Mouse (Mus musculus): Measurements from ENCODE around the gene Tbc1d19.
A peak's percentile ranks its signal among the peaks of the same experiment; 100 is the strongest.

Tbc1d19 gene

DNA sequence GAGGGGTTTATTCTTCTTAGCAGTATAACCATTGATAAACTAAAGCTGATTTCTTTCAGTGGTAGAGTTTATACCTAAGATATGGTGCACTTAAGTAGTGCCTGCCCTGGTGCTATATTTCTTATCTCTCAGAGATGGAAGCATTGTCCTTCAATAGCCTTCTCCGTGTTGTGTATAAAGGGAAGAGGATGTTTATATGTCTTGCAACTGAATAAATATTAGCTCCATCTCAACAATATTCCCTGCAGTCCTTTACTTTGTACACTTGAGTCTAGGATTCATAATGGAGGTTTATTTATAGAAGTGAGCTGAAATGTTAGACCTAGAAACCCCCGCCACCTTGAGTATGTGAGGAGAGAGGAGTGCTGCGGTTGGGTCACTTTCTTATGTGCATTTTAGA, 93.4 kb downstream of the Tbc1d19 start:
- DNase-seq (ENCODE audit: low read depth, low spot score), result no peak

GRCm38 (mm10) chr5:53909201-53909600, 99.8 kb downstream of the Tbc1d19 start:
- DNase-seq (ENCODE audit: low read depth, low spot score), result no peak

DNA sequence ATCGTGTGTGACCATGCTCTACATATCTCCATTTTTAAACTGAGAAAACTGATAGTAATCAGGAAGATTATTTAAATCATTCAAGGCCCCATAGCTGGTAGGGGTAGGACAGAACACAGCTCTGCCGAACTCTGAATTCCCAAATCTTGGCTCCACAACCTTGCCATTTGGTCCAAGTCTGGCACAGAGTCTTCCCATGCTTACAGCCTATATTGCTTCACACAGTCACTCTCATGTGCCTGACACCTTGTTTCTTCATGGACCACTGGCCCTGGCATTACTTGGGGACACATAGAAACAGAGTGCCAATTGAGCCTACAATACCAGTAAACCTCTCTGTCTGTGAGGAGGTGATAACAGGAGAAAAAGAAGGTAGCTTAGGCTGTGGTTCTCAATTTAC, 111.0 kb downstream of the Tbc1d19 start:
- DNase-seq (ENCODE audit: low read depth, low spot score), result no peak

DNA sequence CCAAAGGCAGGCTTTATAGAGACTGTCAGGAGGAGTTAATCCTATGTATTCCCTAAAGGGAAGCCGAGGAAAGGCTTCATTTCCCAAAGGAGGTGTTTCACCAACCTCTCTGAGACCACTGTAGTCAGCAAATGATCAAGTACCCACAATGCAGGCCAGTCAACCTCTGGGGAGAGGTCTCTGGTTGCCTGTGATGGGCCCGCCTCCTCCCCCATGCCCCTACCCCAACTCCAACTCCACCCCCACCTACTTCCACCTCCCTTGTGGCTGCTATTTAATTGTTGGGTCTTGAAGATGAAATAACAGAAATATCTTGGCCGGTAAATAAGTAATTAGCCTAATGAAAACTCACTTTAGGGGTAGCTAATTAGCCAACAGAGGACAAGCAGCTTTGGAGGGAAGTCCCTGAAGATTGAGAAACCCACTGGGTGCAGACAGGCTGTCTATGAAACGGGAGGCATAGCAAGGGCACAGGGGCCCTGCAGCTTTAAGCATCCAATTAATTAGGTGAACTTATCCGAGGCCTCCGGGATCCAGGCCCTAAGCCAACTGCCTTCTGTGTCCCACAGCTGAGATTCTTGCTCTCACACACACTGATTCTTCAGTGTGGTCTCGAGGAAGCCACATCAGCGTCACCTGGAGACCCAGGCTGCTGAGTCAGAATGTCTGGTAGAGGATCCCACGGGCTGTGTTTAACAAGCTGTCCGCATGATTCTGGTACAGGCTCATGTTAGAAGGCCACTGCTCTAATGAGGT, 112.9 kb downstream of the Tbc1d19 start:
- no peak for DNase-seq (ENCODE audit: low read depth, low spot score)

DNA sequence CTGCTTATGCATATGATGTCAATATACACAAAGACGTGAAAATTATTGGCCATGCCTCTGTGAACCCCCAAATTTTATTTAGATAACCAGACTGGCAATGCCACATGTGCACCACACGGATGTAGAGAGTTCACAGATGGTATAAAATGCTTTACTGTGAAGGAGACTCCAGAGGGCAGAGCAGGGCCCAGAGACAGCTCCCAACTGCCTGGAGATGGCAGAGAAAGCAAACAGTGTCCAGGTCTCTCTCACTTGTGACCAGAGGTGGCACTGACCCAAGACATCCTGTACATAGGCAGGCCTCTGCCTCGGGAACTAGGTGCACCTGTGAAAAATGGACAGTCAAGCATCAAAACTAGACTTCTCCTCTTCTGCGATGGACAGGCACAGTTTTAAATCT, 114.6 kb downstream of the Tbc1d19 start:
- DNase-seq (ENCODE audit: low read depth, low spot score), result no peak

- no peak for DNase-seq (ENCODE audit: low read depth, low spot score)
Measured at GRCm38 (mm10) chr5:53926301-53926855, 117.0 kb downstream of the Tbc1d19 start.

DNA sequence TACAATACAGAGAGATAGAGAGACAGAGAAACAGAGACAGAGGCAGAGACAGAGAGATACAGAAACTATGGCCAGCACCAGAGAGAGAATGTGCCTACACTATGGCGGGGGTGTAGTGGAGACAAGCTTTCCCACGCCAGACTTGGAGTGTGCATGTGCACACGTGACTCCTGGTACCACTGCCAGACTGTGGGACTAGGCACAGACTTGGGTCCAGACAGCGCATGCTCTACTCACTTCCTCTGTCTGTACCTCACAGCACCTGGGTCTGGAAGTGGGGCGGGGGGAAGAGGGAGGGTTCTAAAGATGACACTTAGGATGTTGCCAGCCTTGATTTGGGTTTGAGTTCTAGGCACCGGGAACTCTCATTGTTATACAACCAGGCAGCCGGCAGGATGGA, 118.5 kb downstream of the Tbc1d19 start:
- no peak for DNase-seq (ENCODE audit: low read depth, low spot score)

DNA sequence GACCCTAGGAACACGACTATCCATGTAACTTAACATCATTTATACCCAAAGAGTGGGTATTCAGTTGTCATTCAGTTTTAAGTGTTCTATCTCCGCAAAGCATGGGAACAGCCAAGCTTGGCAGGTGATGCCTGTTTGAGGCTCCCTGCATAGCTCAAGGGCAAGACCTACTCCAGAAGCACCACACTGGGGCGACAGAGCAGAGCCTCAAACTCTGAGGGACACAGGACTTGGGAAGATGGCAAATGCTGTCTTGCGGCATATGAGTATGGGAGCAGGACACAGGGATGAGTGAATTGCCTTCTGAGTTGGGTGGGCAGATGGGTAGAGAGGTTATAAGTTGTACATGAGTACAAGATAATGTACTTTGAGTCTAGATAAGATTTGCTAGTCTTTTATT, 119.1 kb downstream of the Tbc1d19 start:
- DNase-seq (ENCODE audit: low read depth, low spot score), result no peak

DNA sequence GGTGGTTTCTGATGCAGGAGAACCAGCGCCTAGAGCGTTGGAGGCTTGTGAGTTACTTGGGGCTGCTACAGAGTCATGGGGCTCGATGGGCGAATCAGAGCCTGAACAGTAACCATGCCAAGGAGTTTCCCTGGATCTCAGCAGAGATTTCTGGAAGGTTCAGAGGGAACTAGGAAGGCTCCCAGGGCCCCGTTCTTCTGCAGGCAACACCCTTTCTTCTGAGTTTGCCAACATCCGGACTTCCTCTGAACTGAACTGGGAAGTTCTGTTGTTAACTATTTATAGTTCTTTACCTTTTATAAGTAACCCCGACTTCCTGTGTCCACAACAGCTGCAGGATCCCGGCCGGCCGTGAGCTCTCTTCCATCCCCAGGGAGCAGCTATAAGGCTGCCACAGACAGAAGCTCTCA, 119.8 kb downstream of the Tbc1d19 start:
- DNase-seq (ENCODE audit: low read depth, low spot score), result no peak

GRCm38 (mm10) chr5:53929814-53930213, 120.4 kb downstream of the Tbc1d19 start:
- DNase-seq (ENCODE audit: low read depth, low spot score), result no peak

GRCm38 (mm10) chr5:53931011-53931410, 121.6 kb downstream of the Tbc1d19 start:
- DNase-seq (ENCODE audit: low read depth, low spot score), result peak; percentile 62

- no peak for DNase-seq (ENCODE audit: low read depth, low spot score)
Measured at GRCm38 (mm10) chr5:53933628-53934027, 124.2 kb downstream of the Tbc1d19 start.

DNA sequence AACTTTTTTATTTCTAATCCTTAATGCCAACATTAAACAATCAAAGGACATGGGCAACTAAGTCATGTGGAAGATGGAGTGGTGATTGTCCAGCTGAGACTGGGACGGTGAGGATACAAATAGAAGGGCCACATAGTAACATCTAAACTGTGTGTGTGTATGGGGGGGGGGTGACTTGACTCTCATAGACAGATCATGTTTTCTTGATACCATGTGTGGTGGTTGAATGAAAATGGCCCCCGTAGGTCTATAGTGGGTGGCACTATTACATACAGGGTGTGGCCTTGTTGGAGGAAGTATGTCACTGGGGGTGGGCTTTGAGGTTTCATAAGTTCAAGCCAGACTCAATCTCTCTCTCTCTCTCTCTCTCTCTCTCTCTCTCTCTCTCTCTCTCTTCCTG, 124.6 kb downstream of the Tbc1d19 start:
- DNase-seq (ENCODE audit: low read depth, low spot score), result no peak

DNA sequence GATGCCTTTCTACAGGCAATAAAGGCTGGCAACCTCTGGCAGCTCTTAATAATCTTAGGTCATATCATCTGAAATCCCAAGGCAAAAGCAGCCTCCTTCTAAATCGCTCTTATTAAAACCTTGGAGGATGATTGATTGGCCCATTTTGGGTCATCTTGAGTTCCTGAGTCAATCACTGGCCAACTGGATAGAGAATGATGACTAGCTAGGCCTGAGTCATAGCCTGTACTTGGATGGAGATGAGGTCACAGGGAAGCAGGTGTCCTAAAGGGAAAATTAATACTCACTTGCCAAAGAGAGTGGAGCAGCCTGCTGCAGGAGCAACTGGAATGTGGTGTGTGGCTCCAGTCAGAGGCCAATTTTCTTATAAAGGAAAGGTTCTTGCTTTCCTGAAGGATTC, 125.4 kb downstream of the Tbc1d19 start:
- DNase-seq (ENCODE audit: low read depth, low spot score), result no peak

- no peak for DNase-seq (ENCODE audit: low read depth, low spot score)
Measured at GRCm38 (mm10) chr5:53937187-53937586, 127.8 kb downstream of the Tbc1d19 start.

GRCm38 (mm10) chr5:53939026-53939425, 129.6 kb downstream of the Tbc1d19 start:
- DNase-seq (ENCODE audit: low read depth, low spot score), result no peak

DNA sequence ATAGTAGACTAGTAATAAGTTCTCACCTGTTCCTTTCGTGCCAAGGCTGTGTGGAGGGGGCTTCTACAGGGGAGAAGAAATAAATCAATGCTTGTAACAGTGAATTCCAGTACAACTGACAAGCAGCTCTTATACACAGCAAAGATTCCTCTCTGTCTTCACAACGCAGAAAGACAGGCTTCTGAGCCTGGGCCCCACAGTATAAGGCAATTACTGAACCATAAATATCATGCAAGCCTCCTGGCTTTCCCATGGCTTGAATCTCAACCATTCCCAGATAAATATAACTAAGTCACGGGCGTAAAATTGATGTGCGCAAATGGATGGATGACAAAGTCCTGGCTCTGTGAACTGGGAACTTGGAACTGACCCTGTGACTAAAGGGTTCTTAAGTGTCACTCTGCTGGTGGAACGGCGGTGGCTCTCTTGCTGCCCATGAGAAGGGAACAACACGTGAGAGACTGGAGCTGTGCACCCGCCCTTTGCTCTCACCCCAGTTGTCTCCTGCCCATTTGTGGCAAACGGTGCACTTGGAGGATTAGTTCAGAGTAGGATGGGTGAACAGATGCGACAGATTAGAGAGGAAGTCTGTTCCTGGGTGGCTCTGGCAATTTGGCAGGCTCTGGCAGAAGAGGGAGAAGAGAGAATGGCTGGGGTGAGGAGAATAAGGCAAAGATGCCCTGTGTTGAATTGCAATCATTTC, 132.1 kb downstream of the Tbc1d19 start:
- no peak for DNase-seq (ENCODE audit: low read depth, low spot score)

DNA sequence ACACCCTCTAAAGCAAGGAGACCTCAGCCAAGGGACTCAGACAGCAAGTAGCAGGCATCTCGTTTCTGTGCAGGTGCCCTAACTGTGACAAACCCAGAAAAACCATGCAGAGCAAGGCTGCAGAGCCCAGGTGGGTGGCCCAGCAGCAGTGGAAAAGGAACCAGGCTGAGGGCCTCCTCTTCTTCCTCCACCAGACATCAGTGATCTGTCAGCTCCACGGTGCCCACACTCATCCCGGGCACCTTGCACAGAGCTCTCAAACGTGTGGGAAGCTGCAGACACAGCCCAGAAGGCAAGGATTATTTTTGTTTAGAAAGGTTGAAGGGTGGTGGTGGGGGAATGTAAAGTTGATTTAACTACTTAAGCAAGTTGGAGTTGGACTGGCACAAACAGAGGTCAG, 132.9 kb downstream of the Tbc1d19 start:
- DNase-seq (ENCODE audit: low read depth, low spot score), result no peak

DNA sequence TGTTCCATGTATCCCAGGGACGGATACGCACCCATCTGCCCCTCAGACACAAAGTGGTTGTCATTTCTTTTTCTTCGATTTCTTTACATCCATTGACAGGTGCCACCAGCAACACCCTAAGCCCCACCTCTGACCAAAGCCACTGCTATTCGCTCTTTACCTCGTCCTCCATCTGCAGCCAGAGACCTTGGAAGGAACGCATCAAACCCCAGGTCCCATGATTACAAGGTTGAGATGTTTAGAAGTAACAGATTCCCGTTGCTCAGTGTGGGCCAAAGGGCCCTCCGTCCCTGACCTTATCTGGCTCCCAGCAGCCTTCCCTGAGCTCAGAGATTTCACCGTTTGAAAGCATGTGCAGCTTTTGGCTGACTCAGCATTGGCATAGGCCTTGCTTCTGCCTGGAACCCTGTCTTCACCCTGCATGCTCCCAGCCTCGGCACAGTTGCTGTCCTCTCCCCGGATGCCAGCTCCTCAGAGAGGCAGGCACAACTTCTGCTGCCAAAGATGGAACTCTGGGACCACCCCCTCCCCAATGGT, 134.0 kb downstream of the Tbc1d19 start:
- no peak for DNase-seq (ENCODE audit: low read depth, low spot score)

- DNase-seq (ENCODE audit: low read depth, low spot score), result no peak
Measured at GRCm38 (mm10) chr5:53946747-53947146, 137.3 kb downstream of the Tbc1d19 start.

GRCm38 (mm10) chr5:53947549-53948183, 138.3 kb downstream of the Tbc1d19 start:
- DNase-seq (ENCODE audit: low read depth, low spot score), result peak; percentile 30

- peak; percentile 74 for DNase-seq (ENCODE audit: low read depth, low spot score)
Measured at GRCm38 (mm10) chr5:53948606-53949266, 139.3 kb downstream of the Tbc1d19 start.
